Mouse (Mus musculus): ENCODE data around the gene Gmip. TPM values are rescaled to one million over a fixed set of nuclear protein-coding genes. Genes with fewer than 3 reads are reported as not detected.

Gene Gmip
- polyA plus RNA-seq (2012; rRNA removed), result 48.5 and 52.0 TPM in 2 replicates

GRCm38 (mm10) chr8:69808094-69808863, at the start of gene Gmip:
Gene Gmip (plus strand): TSS chr8:69808679.

GRCm38 (mm10) chr8:69774503-69775148, 33.9 kb upstream of the Gmip start, which contains the start of gene Gm20422:
Gene Gm20422 (minus strand): TSS chr8:69774886.

GRCm38 (mm10) chr8:69790773-69791367, 17.6 kb upstream of the Gmip start, which contains the start of the genes Atp13a1 and Zfp866:
Gene Atp13a1 (plus strand): TSS chr8:69791163.
Gene Zfp866 (minus strand): TSS chr8:69791178.

GRCm38 (mm10) chr8:69822386-69823191, 14.1 kb downstream of the Gmip start, which contains the start of gene Lpar2:
Gene Lpar2 (plus strand): TSS chr8:69822429.

GRCm38 (mm10) chr8:69832298-69832853, 23.9 kb downstream of the Gmip start, which contains the start of gene Pbx4:
Gene Pbx4 (plus strand): TSS chr8:69832491.

Other genes starting within 250 kb of the Gmip start
- gene Zfp868, start 183.1 kb upstream of the Gmip start, polyA plus RNA-seq (2012; rRNA removed), result 2.2 and 3.1 TPM in 2 replicates
- 0.31 and 0.55 TPM in 2 replicates for gene Zfp964, start 154.2 kb upstream of the Gmip start, polyA plus RNA-seq (2012; rRNA removed)
- gene Zfp869, start 98.0 kb upstream of the Gmip start, polyA plus RNA-seq (2012; rRNA removed), result 0.57 and 1.5 TPM in 2 replicates
- 1.5 and 2.0 TPM in 2 replicates for gene Zfp963, start 58.7 kb upstream of the Gmip start, polyA plus RNA-seq (2012; rRNA removed)
- 1.3 TPM in 1 of 2 replicates, not detected in the other for gene Gm20422, start 33.8 kb upstream of the Gmip start, polyA plus RNA-seq (2012; rRNA removed)
- 106 and 109 TPM in 2 replicates for gene Atp13a1, start 17.5 kb upstream of the Gmip start, polyA plus RNA-seq (2012; rRNA removed)
- gene Zfp866, start 17.5 kb upstream of the Gmip start, polyA plus RNA-seq (2012; rRNA removed), result 5.6 and 5.8 TPM in 2 replicates
- gene Lpar2, start 13.8 kb downstream of the Gmip start, polyA plus RNA-seq (2012; rRNA removed), result 1.9 and 2.2 TPM in 2 replicates
- 1.6 and 2.9 TPM in 2 replicates for gene Pbx4, start 23.8 kb downstream of the Gmip start, polyA plus RNA-seq (2012; rRNA removed)
- 0.09 and 0.23 TPM in 2 replicates for gene Cilp2, start 79.0 kb downstream of the Gmip start, polyA plus RNA-seq (2012; rRNA removed)
- 2.8 and 4.3 TPM in 2 replicates for gene Tssk6, start 93.5 kb downstream of the Gmip start, polyA plus RNA-seq (2012; rRNA removed)
- 148 and 213 TPM in 2 replicates for gene Ndufa13, start 93.9 kb downstream of the Gmip start, polyA plus RNA-seq (2012; rRNA removed)
- gene Yjefn3, start 94.0 kb downstream of the Gmip start, polyA plus RNA-seq (2012; rRNA removed), result 3.3 and 6.2 TPM in 2 replicates
- 72.8 and 80.7 TPM in 2 replicates for gene Gatad2a, start 187.7 kb downstream of the Gmip start, polyA plus RNA-seq (2012; rRNA removed)
- 99.7 and 112 TPM in 2 replicates for gene Mau2, start 234.1 kb downstream of the Gmip start, polyA plus RNA-seq (2012; rRNA removed)
- gene Sugp1, start 234.1 kb downstream of the Gmip start, polyA plus RNA-seq (2012; rRNA removed), result 9.0 and 10.1 TPM in 2 replicates

Data from colon, adult 2 months (tissue).